Mouse (Mus musculus) C2C12 (cell line): ENCODE data around the gene Spa17. TPM values are rescaled to one million over a fixed set of nuclear protein-coding genes. Genes with fewer than 3 reads are reported as not detected.
A peak's percentile ranks its signal among the peaks of the same experiment; 100 is the strongest.

Source experiments
- H3K27me3 ChIP-seq: one replicate; pipeline ENCODE4 v1.6.1; 2011; ENCODE audit not compliant: control insufficient read depth, insufficient read depth, insufficient read length
- H3K36me3 ChIP-seq: one replicate; pipeline ENCODE4 v1.6.1; 2011; ENCODE audit not compliant: control insufficient read depth, insufficient read depth
- H3K4me3 ChIP-seq: one replicate; pipeline ENCODE4 v1.5.1; 2011; ENCODE audit warnings: mild to moderate bottlenecking, control low read depth; ENCODE audit not compliant: poor library complexity, insufficient read depth, severe bottlenecking
- H3K79me2 ChIP-seq: one replicate; pipeline ENCODE4 v1.6.1; 2011; ENCODE audit not compliant: control insufficient read depth, insufficient read depth
- H3K79me3 ChIP-seq: one replicate; pipeline ENCODE4 v1.6.1; 2011; ENCODE audit warnings: low read depth, control low read depth
- H3ac ChIP-seq: one replicate; pipeline ENCODE3; 2011; ENCODE audit warnings: low read depth; ENCODE audit not compliant: control insufficient read depth, insufficient read length
- CEBPB ChIP-seq: IDR thresholded peaks from one replicate; pipeline ENCODE4 v1.6.1; 2011; ENCODE audit warnings: low read depth, mild to moderate bottlenecking, control low read depth, moderate library complexity
- CTCF ChIP-seq: IDR thresholded peaks from one replicate; pipeline ENCODE4 v1.5.1; 2011; ENCODE audit not compliant: control insufficient read depth, insufficient read depth, insufficient read length
- FOSL1 ChIP-seq: IDR thresholded peaks from one replicate; pipeline ENCODE4 v1.8.0; 2011; ENCODE audit warnings: mild to moderate bottlenecking, low read length; ENCODE audit not compliant: poor library complexity, insufficient read depth, severe bottlenecking
- MAX ChIP-seq: IDR thresholded peaks from one replicate; pipeline ENCODE4 v1.6.1; 2011; ENCODE audit warnings: mild to moderate bottlenecking, control low read depth
- MYOD1 ChIP-seq: IDR thresholded peaks from one replicate; pipeline ENCODE4 v1.6.1; 2011; ENCODE audit warnings: low read depth; ENCODE audit not compliant: control insufficient read depth, insufficient read length
- MYOG ChIP-seq: IDR thresholded peaks from one replicate; pipeline ENCODE4 v1.6.1; 2011; ENCODE audit not compliant: control insufficient read depth, insufficient read length; ENCODE audit errors: extremely low read depth
- USF1 ChIP-seq: IDR thresholded peaks from one replicate; pipeline ENCODE4 v1.6.1; 2011; ENCODE audit warnings: low read depth, mild to moderate bottlenecking, control low read depth, moderate library complexity
- polyA plus RNA-seq: library from polyadenylated mRNA; unstranded; fragments of >200 nt; fragmentation: generic; extraction: Trizol; gene quantifications from one replicate; pipeline ENCODE4 v1.2.1, GENCODE M21; 2012; ENCODE audit warnings: missing spikeins

The Spa17 gene
- polyA plus RNA-seq, 1 experiment: 1.2 TPM

DNA sequence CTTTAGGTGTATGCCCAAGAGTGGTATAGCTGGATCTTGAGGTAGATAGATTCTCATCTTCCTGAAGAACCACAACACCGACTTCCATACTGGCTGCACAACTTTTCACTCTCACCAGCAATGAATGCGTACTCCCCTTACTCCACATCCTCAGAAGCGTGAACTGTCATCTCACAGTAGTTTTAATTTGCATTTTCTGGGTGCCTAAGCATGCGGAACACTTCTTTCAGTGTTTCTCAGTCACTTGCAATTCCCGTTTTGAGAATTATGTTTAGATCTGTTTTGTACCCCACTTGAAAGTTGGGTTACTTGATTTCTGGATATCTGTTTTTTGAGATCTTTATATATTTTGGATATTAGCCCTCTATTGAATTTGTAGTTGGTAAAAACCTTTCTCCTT, 29.9 kb downstream of the Spa17 start:
- no peak overlapping the region for H3ac ChIP-seq
- H3K79me2 ChIP-seq: no peaks in the 10 kb centered on the region
- no peaks in the 10 kb centered on the region for H3K79me3 ChIP-seq
- no peaks in the 10 kb centered on the region for H3K36me3 ChIP-seq
- TF ChIP-seq MAX (no peak), CTCF (no peak), FOSL1 (no peak), USF1 (no peak), CEBPB (no peak), MYOD1 (no peak), MYOG (no peak)
- H3K4me3 ChIP-seq: no peak overlapping the region
- H3K27me3 ChIP-seq: peaks cover 18% of the 10 kb centered on the region

DNA sequence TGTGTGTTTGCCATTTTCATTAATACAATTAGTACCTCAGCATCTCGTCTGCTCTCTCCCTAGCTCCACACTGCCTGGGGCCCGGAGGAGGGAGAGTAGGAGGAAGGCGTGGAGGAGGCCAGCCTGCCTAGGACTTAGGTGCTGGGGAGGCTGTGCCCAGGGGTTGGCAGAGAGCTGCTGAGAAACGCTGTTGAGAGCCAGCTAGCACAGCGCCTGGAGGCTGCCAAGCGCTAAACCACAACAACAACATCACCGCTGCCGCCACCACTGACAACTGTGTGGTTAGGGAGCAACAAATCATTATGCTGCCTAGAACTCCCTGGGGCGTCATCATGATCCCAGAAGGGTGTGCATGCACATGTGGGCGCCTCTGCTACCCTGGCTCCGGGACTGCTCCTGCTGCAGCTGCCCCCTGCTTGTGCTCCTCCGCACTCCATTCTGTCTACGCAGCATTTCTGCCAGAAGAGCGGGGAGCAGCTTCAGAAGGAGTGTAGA, 37.0 kb downstream of the Spa17 start:
- H3ac ChIP-seq: no peak overlapping the region
- no peak for TF ChIP-seq CEBPB
- peak; percentile 68 for TF ChIP-seq MYOD1
- TF ChIP-seq MYOG: no peak
- peak; percentile 52 for TF ChIP-seq MAX
- no peak for TF ChIP-seq CTCF
- peak; percentile 10 for TF ChIP-seq FOSL1
- peaks cover 40% of the 10 kb centered on the region for H3K27me3 ChIP-seq
- no peak overlapping the region for H3K4me3 ChIP-seq
- no peaks in the 10 kb centered on the region for H3K79me2 ChIP-seq
- no peaks in the 10 kb centered on the region for H3K79me3 ChIP-seq
- no peaks in the 10 kb centered on the region for H3K36me3 ChIP-seq

DNA sequence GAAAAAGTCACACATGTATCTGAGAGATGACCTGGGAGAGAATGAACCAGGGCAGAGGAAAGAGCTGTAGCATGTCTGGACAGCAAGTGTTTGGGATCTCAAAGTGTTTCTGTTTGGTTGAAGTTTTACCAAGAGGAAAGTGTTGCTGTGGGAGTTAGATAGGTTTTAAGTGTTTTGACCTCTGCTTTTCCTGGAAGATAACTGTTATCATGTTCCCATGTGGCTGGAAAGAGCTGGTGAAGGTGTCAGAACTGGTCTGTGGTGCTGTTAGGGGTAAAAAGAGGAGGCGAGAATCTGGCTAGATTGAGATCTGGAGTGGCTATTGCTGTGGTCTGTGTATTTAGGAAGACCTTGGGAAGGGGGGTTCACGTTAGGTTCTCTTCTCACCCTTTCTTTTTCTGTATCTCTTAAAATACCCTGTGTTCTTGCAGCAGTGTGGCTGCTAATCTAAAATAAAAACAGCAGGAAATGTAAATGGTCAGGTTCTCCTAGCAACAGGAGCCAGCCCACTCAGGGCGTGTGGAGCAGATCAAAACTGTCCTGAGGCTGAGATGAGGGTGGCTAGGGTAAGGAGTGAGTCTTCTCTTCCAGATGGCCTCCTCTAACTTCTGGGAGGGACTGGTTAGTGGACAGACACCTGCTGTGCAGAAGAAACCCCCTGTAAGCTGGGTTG, 41.2 kb downstream of the Spa17 start:
- Histone ChIP-seq H3K27me3 (peaks cover 45% of the 10 kb centered on the region), H3ac (no peak overlapping the region), H3K79me3 (no peaks in the 10 kb centered on the region), H3K36me3 (no peaks in the 10 kb centered on the region), H3K4me3 (no peak overlapping the region), H3K79me2 (no peaks in the 10 kb centered on the region)
- no peak for TF ChIP-seq USF1
- no peak for TF ChIP-seq FOSL1
- TF ChIP-seq MYOG: no peak

DNA sequence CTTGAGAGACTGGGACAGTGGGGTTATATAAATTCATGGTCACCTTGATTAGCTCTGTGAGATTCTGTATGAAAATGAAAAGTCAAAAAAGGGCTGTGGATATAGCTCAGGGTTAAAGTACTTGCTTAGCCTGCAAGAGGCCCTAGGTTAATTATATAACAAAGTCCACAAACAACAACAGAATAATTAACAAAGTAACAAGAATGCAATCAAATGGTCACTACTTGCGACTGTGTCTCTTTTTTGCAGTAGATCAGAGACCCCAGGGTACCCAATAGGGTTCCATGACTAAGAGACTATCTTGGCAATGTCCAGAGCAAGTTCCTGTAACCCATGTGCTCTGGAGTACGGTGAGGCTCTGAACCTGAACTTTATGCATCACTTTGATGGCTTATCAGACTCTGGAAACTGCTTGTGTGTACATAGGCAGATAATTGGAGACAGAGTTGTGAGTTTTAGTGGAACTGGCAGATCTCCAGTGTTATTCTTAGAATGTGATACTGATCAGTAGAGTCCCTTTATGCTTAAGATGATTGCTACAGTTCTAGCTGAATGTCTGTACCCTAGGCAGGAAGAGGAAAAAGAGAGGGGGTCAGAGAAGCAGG, 44.2 kb downstream of the Spa17 start:
- H3K79me3 ChIP-seq: no peaks in the 10 kb centered on the region
- no peaks in the 10 kb centered on the region for H3K79me2 ChIP-seq
- no peak for TF ChIP-seq CEBPB
- no peak for TF ChIP-seq MYOG
- TF ChIP-seq MYOD1: no peak
- no peak for TF ChIP-seq FOSL1
- no peak for TF ChIP-seq USF1
- TF ChIP-seq MAX: no peak
- TF ChIP-seq CTCF: no peak
- no peak overlapping the region for H3ac ChIP-seq
- H3K36me3 ChIP-seq: no peaks in the 10 kb centered on the region
- peaks cover 48% of the 10 kb centered on the region for H3K27me3 ChIP-seq
- no peak overlapping the region for H3K4me3 ChIP-seq

DNA sequence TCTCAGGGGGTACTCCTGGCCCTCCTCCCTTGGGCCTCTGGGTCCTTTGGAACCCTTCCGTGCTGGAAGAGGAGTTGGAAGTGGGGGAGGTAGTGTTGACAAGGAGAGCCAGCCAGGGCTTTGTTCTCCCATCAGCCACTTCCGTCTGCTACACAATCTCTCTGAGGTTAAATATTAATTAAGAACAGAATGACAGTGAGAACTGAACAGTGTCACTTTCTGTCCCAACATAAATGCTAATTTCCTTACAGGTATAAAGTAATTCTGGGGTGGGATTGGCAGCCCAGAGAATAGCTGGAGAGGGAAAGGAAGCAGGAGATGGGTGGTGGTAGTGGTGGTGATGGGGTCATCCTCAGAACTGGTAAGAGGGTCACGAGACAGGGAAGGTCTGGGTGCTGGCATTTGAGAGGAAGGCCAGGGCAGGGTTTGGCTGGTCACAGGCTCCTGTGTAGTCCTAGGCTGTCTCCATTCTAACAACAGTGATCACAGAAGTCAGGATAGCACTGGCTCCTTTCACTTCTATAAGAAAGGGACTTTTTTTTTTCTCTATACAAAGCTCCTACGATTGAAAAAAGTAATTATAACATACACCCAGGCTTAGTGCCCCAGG, 44.8 kb downstream of the Spa17 start:
- H3K36me3 ChIP-seq: no peaks in the 10 kb centered on the region
- no peak overlapping the region for H3ac ChIP-seq
- no peak overlapping the region for H3K4me3 ChIP-seq
- H3K79me3 ChIP-seq: no peaks in the 10 kb centered on the region
- H3K79me2 ChIP-seq: no peaks in the 10 kb centered on the region
- H3K27me3 ChIP-seq: peaks cover 46% of the 10 kb centered on the region
- TF ChIP-seq MYOD1 (no peak), CTCF (no peak), MAX (no peak), MYOG (no peak), FOSL1 (no peak)
